Mouse (Mus musculus) MEL (cell line): Measurements from ENCODE around the gene Best1. TPM values are rescaled to one million over a fixed set of nuclear protein-coding genes. Genes with fewer than 3 reads are reported as not detected.

ENCODE experiments used
- DNase-seq: peaks from one replicate; pipeline ENCODE4 v3.0.0; 2011; ENCODE audit warnings: low read depth, low spot score
- H3K27ac ChIP-seq: 2 replicates; pipeline ENCODE4 v1.5.1; 2012; ENCODE audit warnings: low read depth, mild to moderate bottlenecking, control low read depth, low read length, moderate library complexity; ENCODE audit not compliant: control insufficient read depth
- H3K27me3 ChIP-seq, 2 experiments: fragments of 150-350 bp in 1 of 2; sonication (generic) in 1 of 2; 2 replicates each; pipeline ENCODE4 v1.6.1; 2012; ENCODE audit warnings: low read length in 2 of 2, mild to moderate bottlenecking in 2 of 2, improper control_type of control experiment in 1 of 2, moderate library complexity in 1 of 2; ENCODE audit not compliant: insufficient read depth in 2 of 2, control insufficient read depth in 1 of 2
- H3K36me3 ChIP-seq, 2 experiments: 2 replicates each; pipeline ENCODE4 v1.6.1; 2012 to 2014; ENCODE audit warnings: low read length in 2 of 2, improper control_type of control experiment in 1 of 2, inconsistent platforms in 1 of 2, mild to moderate bottlenecking in 1 of 2; ENCODE audit not compliant: insufficient read depth in 2 of 2, control insufficient read depth in 1 of 2
- H3K4me1 ChIP-seq, 2 experiments: fragments of 150-350 bp in 1 of 2; sonication (generic) in 1 of 2; 2 replicates each; pipeline ENCODE4 v1.6.1; 2012; ENCODE audit warnings: low read length in 2 of 2, improper control_type of control experiment in 1 of 2, mild to moderate bottlenecking in 1 of 2; ENCODE audit not compliant: insufficient read depth in 2 of 2, control insufficient read depth in 1 of 2
- H3K4me3 ChIP-seq, 2 experiments: fragments of 150-350 bp in 1 of 2; sonication (generic) in 1 of 2; 2 replicates each; pipeline ENCODE4 v1.5.1; 2012; ENCODE audit warnings: low read depth in 2 of 2, low read length in 2 of 2, mild to moderate bottlenecking in 2 of 2, moderate library complexity in 2 of 2, control low read depth in 1 of 2, improper control_type of control experiment in 1 of 2; ENCODE audit not compliant: control insufficient read depth in 1 of 2, insufficient read depth in 1 of 2
- H3K79me2 ChIP-seq: 2 replicates; pipeline ENCODE4 v1.6.1; 2012; ENCODE audit warnings: mild to moderate bottlenecking, low read length, moderate library complexity; ENCODE audit not compliant: control insufficient read depth, poor library complexity, insufficient read depth
- H3K9ac ChIP-seq: 2 replicates; pipeline ENCODE4 v1.6.1; 2012; ENCODE audit warnings: low read depth, mild to moderate bottlenecking, control low read depth, low read length, moderate library complexity; ENCODE audit not compliant: control insufficient read depth, poor library complexity, severe bottlenecking
- H3K9me3 ChIP-seq: fragments of 150-350 bp; sonication (generic); replicated peaks from 2 replicates; pipeline ENCODE4 v1.6.1; 2012; ENCODE audit warnings: mild to moderate bottlenecking, low read length, improper control_type of control experiment, moderate library complexity; ENCODE audit not compliant: insufficient read depth
- BHLHE40 ChIP-seq: IDR thresholded peaks from 2 replicates; pipeline ENCODE4 v1.6.1; 2012; ENCODE audit warnings: low read depth, mild to moderate bottlenecking, inconsistent platforms, low read length, improper control_type of control experiment, borderline replicate concordance
- CHD2 ChIP-seq: IDR thresholded peaks from 2 replicates; pipeline ENCODE4 v1.6.1; 2011; ENCODE audit warnings: low read length, improper control_type of control experiment
- CTCF ChIP-seq, 3 experiments: IDR thresholded peaks in 2 of 3; conservative IDR thresholded peaks in 1 of 3; 2 replicates each; pipeline ENCODE4 v1.5.1; 2011 to 2012; ENCODE audit warnings: low read length in 3 of 3, low read depth in 2 of 3, mild to moderate bottlenecking in 2 of 3, improper control_type of control experiment in 1 of 3, inconsistent platforms in 1 of 3, mixed read lengths in 1 of 3, moderate library complexity in 1 of 3; ENCODE audit not compliant: control insufficient read depth in 1 of 3, insufficient read depth in 1 of 3, poor library complexity in 1 of 3, severe bottlenecking in 1 of 3
- ELF1 ChIP-seq: IDR thresholded peaks from 2 replicates; pipeline ENCODE4 v1.6.1; 2014; ENCODE audit warnings: low read depth, mild to moderate bottlenecking, inconsistent platforms, low read length, improper control_type of control experiment, moderate library complexity
- EP300 ChIP-seq, 2 experiments: IDR thresholded peaks; 2 replicates each; pipeline ENCODE4 v1.6.1; 2011; ENCODE audit warnings: improper control_type of control experiment in 2 of 2, low read length in 2 of 2, low read depth in 1 of 2, mild to moderate bottlenecking in 1 of 2
- GATA1 ChIP-seq: IDR thresholded peaks from 2 replicates; pipeline ENCODE4 v1.6.1; 2011; ENCODE audit warnings: low read depth, low read length, improper control_type of control experiment
- HCFC1 ChIP-seq: IDR thresholded peaks from 2 replicates; pipeline ENCODE4 v1.6.1; 2012; ENCODE audit warnings: low read depth, mild to moderate bottlenecking, inconsistent platforms, low read length, improper control_type of control experiment, moderate library complexity
- KAT2A ChIP-seq: conservative IDR thresholded peaks from 2 replicates; pipeline ENCODE4 v1.6.1; 2012; ENCODE audit warnings: low read depth, low read length, improper control_type of control experiment, inconsistent platforms
- MAZ ChIP-seq: IDR thresholded peaks from 2 replicates; pipeline ENCODE4 v1.6.1; 2012; ENCODE audit warnings: low read depth, mild to moderate bottlenecking, inconsistent platforms, low read length, improper control_type of control experiment
- MXI1 ChIP-seq: IDR thresholded peaks from 2 replicates; pipeline ENCODE4 v1.6.1; 2011; ENCODE audit warnings: mild to moderate bottlenecking, low read depth, low read length, improper control_type of control experiment
- MYB ChIP-seq: IDR thresholded peaks from 2 replicates; pipeline ENCODE4 v1.6.1; 2011; ENCODE audit warnings: mild to moderate bottlenecking, low read depth, low read length, improper control_type of control experiment
- MYC ChIP-seq: IDR thresholded peaks from 2 replicates; pipeline ENCODE4 v1.6.1; 2011; ENCODE audit warnings: low read depth, mild to moderate bottlenecking, low read length, improper control_type of control experiment, moderate library complexity
- NRF1 ChIP-seq: IDR thresholded peaks from 2 replicates; pipeline ENCODE4 v1.6.1; 2014; ENCODE audit warnings: low read depth, mild to moderate bottlenecking, inconsistent platforms, low read length, improper control_type of control experiment, moderate library complexity; ENCODE audit not compliant: poor library complexity, insufficient read depth, severe bottlenecking
- POLR2A ChIP-seq, 2 experiments: IDR thresholded peaks; 2 replicates each; pipeline ENCODE4 v1.6.1; 2011 to 2012; ENCODE audit warnings: low read length in 2 of 2, mild to moderate bottlenecking in 2 of 2, control low read depth in 1 of 2, improper control_type of control experiment in 1 of 2, low read depth in 1 of 2, moderate library complexity in 1 of 2; ENCODE audit not compliant: control insufficient read depth in 1 of 2, insufficient read depth in 1 of 2, poor library complexity in 1 of 2
- POLR2AphosphoS2 ChIP-seq: IDR thresholded peaks from 2 replicates; pipeline ENCODE4 v1.6.1; 2011; ENCODE audit warnings: low read length, improper control_type of control experiment
- RAD21 ChIP-seq: IDR thresholded peaks from 2 replicates; pipeline ENCODE4 v1.6.1; 2011; ENCODE audit warnings: mild to moderate bottlenecking, low read depth, low read length, improper control_type of control experiment
- RCOR1 ChIP-seq: IDR thresholded peaks from 2 replicates; pipeline ENCODE4 v1.6.1; 2012; ENCODE audit warnings: low read depth, mild to moderate bottlenecking, inconsistent platforms, low read length, improper control_type of control experiment
- SIN3A ChIP-seq: IDR thresholded peaks from 2 replicates; pipeline ENCODE4 v1.6.1; 2012; ENCODE audit warnings: low read length, improper control_type of control experiment, inconsistent platforms
- TBP ChIP-seq: IDR thresholded peaks from 2 replicates; pipeline ENCODE4 v1.8.0; 2011; ENCODE audit warnings: low read depth, low read length, improper control_type of control experiment
- UBTF ChIP-seq: IDR thresholded peaks from 2 replicates; pipeline ENCODE4 v1.6.1; 2012; ENCODE audit warnings: low read depth, mild to moderate bottlenecking, inconsistent platforms, low read length, improper control_type of control experiment, moderate library complexity, borderline replicate concordance; ENCODE audit not compliant: insufficient read depth
- ZMIZ1 ChIP-seq: IDR thresholded peaks from 2 replicates; pipeline ENCODE4 v1.6.1; 2012; ENCODE audit warnings: low read depth, mild to moderate bottlenecking, inconsistent platforms, low read length, improper control_type of control experiment, moderate library complexity
- polyA plus RNA-seq, 2 experiments: library from polyadenylated mRNA; stranded (reverse) in 1 of 2; unstranded in 1 of 2; fragments of >175 nt in 1 of 2; fragments of >200 nt in 1 of 2; gene quantifications; 2 replicates each; pipeline versions ENCODE4 v1.2.1 to v1.2.4; 2012; ENCODE audit warnings: low replicate concordance in 2 of 2, low read depth in 1 of 2; ENCODE audit not compliant: insufficient read length in 2 of 2, insufficient read depth in 1 of 2, missing spikeins in 1 of 2
- total RNA-seq: library from RNA; depleted of rRNA; stranded (reverse); fragments of 300-350 nt; gene quantifications from 2 replicates; pipeline ENCODE4 v1.2.3, GENCODE M21; 2012

The Best1 gene
- total and polyA plus RNA-seq, 3 experiments, result 0.08 TPM; not detected in 2

DNA sequence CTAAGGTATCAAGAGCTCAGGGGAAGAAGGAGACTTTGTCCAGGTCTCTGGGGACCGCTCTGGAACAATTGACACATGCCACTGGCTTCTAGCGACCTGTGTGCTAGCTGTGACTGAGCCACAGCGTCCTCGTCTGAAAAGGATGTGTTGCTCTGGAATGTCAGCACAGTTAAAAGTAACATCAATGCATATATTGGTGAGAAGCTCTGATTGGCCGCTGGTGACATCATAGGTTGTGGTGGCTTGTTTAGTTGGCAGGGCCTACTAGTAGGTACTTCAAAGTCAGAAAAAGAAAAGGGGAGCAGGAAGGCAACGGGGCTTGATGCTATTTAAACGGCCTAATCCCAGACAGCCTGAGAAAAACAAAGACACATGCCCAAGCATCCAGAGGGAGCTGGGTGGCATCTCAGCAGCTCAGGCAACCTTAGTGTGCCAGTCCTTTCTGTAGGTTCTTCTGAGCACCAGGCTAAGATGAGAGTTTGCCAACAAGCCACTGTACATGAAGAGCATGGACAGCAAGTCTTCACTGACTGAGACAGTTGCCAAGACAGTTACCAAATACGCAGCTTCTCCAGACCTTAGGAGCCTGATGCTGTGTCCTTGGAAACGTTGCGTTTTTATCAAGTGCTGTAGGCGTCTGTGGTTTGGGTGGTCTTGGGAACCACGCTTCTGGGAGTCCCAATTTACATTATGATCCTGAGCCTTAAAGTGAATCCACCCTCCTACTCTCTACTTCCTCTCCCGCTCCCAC is 2.5 kb downstream of the Best1 start:
- TF ChIP-seq KAT2A, result no peak
- TF ChIP-seq EP300 (IDR thresholded peaks at IDR 0.05; ENCODE audit: low read depth in 1 of 2, low read length in 2 of 2), result no peak
- TF ChIP-seq MAZ, result no peak
- TF ChIP-seq CTCF (IDR thresholded peaks at IDR 0.05 in 2 of 3, conservative IDR thresholded peaks at IDR 0.05 in 1 of 3; ENCODE audit: control insufficient read depth in 1 of 3, insufficient read depth in 1 of 3, low read depth in 2 of 3, low read length in 3 of 3, poor library complexity in 1 of 3, severe bottlenecking in 1 of 3), result no peak
- TF ChIP-seq BHLHE40, result no peak
- no peak for TF ChIP-seq TBP
- no peak for TF ChIP-seq MYC
- no peak for TF ChIP-seq RAD21
- no peak for TF ChIP-seq UBTF
- TF ChIP-seq GATA1, result no peak
- no peak for TF ChIP-seq MXI1
- TF ChIP-seq POLR2A (IDR thresholded peaks at IDR 0.05; ENCODE audit: control insufficient read depth in 1 of 2, insufficient read depth in 1 of 2, low read depth in 1 of 2, low read length in 2 of 2, poor library complexity in 1 of 2), result no peak
- DNase-seq, result no peak
- H3K4me1 ChIP-seq, result no peaks in the 10 kb centered on the region
- no peaks in the 10 kb centered on the region for H3K36me3 ChIP-seq
- H3K27ac ChIP-seq, result no peak overlapping the region
- H3K9ac ChIP-seq, result no peak overlapping the region
- no peaks in the 10 kb centered on the region for H3K79me2 ChIP-seq
- H3K9me3 ChIP-seq, result no peaks in the 10 kb centered on the region
- no peaks in the 10 kb centered on the region; a peak in 1 of 4 replicates for H3K27me3 ChIP-seq
- H3K4me3 ChIP-seq, result no peak overlapping the region

DNA sequence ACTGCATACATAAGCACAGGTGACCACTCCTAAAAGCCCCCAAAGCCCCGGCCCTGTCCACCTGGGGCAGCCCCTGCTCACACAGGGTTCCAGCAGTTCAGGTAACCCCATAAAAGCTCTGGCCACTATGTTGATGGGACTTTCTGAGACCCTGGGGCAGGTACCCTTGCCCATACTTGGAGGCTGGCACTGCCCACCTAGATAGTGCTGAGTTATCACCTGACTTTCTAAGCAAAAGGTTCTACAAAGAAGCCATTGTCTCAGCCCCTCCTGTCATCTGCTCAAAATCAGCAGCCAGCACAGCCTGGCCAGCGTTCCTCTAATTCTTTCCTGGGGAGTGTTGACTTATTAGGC is 3.4 kb downstream of the Best1 start:
- DNase-seq, result no peak
- H3K4me3 ChIP-seq, result no peak overlapping the region
- H3K9ac ChIP-seq, result no peak overlapping the region
- H3K36me3 ChIP-seq, result no peaks in the 10 kb centered on the region
- TF ChIP-seq MYB (no peak), BHLHE40 (no peak), ZMIZ1 (no peak), SIN3A (no peak), POLR2AphosphoS2 (no peak), NRF1 (no peak), ELF1 (no peak), TBP (no peak), HCFC1 (no peak), RCOR1 (no peak), CHD2 (no peak)
- H3K9me3 ChIP-seq, result no peaks in the 10 kb centered on the region
- no peaks in the 10 kb centered on the region for H3K27me3 ChIP-seq
- H3K27ac ChIP-seq, result no peak overlapping the region
- no peaks in the 10 kb centered on the region for H3K79me2 ChIP-seq
- no peaks in the 10 kb centered on the region for H3K4me1 ChIP-seq
